Mouse (Mus musculus): ENCODE measurements around the gene Pitpnm2.

DNA sequence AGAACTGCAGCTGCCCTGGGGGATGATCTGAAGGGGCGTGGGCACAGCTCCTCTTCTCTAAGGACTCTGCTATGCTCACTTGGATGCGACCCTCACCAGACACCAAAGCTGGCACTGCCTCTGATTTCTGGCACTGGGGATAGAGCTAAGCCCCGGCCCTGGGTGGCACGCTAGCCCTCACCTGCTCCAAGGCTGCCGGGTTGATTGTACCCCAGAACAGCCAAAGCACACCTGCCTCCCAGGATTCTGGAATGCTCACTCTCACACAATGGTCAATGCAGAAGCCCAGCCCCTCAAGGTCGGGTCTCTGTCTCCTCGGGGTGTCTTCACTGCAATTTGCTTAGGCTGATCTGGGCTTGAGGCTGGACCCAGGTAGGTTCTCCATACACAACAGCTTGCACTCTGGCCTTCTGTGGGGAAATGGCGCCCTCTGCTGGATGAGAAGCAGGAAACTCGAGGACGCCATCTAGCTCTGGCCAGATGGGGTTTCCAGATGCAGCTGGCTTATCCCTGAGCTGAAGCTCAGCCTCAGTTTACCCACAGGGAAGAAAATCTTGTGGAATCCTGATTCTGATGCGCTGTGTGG, 164.9 kb downstream of the Pitpnm2 start:
- TF ChIP-seq USF1 (IDR thresholded peaks at IDR 0.05; ENCODE audit: low read depth, low read length) (no peak), POLR2AphosphoS2 (IDR thresholded peaks at IDR 0.05; ENCODE audit: low read length) (no peak), MEF2A (IDR thresholded peaks at IDR 0.05; ENCODE audit: extremely low read depth, insufficient replicate concordance, low read depth, low read length, poor library complexity, severe bottlenecking) (no peak), CHD2 (IDR thresholded peaks at IDR 0.05; ENCODE audit: low read length) (no peak), POLR2A (IDR thresholded peaks at IDR 0.05; ENCODE audit: control insufficient read depth in 1 of 2, insufficient read depth in 1 of 2, low read depth in 1 of 2, low read length in 2 of 2, poor library complexity in 1 of 2) (no peak), CTCF (IDR thresholded peaks at IDR 0.05 in 2 of 3, conservative IDR thresholded peaks at IDR 0.05 in 1 of 3; ENCODE audit: control insufficient read depth in 1 of 3, insufficient read depth in 1 of 3, low read depth in 2 of 3, low read length in 3 of 3, poor library complexity in 1 of 3, severe bottlenecking in 1 of 3) (peak in 2 of 3 experiments; percentile 83 to 99; a peak in 5 of 6 replicates), UBTF (IDR thresholded peaks at IDR 0.05; ENCODE audit: borderline replicate concordance, insufficient read depth, low read depth, low read length) (no peak), MXI1 (IDR thresholded peaks at IDR 0.05; ENCODE audit: low read depth, low read length) (no peak), EP300 (IDR thresholded peaks at IDR 0.05; ENCODE audit: low read depth in 1 of 2, low read length in 2 of 2) (no peak), MAX (IDR thresholded peaks at IDR 0.05; ENCODE audit: low read length) (no peak), ZKSCAN1 (IDR thresholded peaks at IDR 0.05; ENCODE audit: low read depth, low read length) (no peak), TCF12 (IDR thresholded peaks at IDR 0.05; ENCODE audit: low read depth, low read length) (no peak), TBP (IDR thresholded peaks at IDR 0.05; ENCODE audit: low read depth, low read length) (no peak)

Data from MEL (cell line).